Mouse (Mus musculus) brain, embryonic 14.5 days (tissue): ENCODE data around the gene Slc2a4.

ENCODE experiments used
- CTCF ChIP-seq: fragments of 200-500 bp; IDR thresholded peaks from 2 replicates; pipeline ENCODE4 v1.5.1; 2012; ENCODE audit warnings: inconsistent platforms, mild to moderate bottlenecking, moderate library complexity, borderline replicate concordance; ENCODE audit not compliant: insufficient read depth, insufficient read length; ENCODE audit errors: extremely low read depth
- POLR2A ChIP-seq: fragments of 200-500 bp; IDR thresholded peaks from 2 replicates; pipeline ENCODE4 v1.6.1; 2012; ENCODE audit warnings: mild to moderate bottlenecking, inconsistent platforms, borderline replicate concordance; ENCODE audit not compliant: poor library complexity, insufficient read depth, insufficient read length, severe bottlenecking; ENCODE audit errors: extremely low read depth

DNA sequence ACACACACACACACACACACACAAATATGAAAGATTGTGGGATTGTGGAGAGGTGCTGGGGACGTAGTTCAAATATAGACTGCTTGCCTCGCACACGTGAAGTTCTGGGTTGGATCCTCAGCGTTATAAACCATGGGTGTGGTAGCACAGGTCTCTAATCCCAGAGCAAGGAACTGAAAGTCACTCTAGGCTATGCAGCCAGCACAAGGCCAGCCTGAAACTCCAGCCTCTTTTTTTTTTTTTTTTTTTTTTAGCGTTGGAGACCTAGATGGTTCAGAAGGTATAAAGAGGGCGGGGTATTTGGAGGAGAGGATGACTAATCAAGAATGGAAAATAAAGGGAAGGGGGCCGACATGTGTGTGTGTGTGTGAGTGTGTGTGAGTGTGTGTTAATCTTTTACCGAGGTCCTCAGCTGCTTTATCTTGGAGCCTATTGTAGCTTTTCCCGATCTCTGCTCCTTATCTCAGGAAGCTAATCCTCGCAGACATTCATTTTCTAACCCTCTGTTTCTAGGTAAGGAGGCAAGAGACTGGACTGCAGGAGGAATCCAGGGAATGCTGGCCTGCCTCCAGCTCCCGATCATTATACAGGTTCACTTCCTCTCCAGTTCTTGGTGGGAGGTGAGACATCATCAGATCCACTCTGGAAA lies 5.4 kb upstream of the Slc2a4 start:
- TF ChIP-seq POLR2A (no peak), CTCF (no peak)
